Mouse (Mus musculus) inflammation-experienced regulatory T-cells, adult 6 months (primary cell): ENCODE results near the gene P4ha2. TPM values are rescaled to one million over a fixed set of nuclear protein-coding genes. Genes with fewer than 3 reads are reported as not detected.

Source experiments
- ATAC-seq: one replicate; pipeline ENCODE4 v1.8.0; 2017
- polyA plus RNA-seq, 3 experiments: library from polyadenylated mRNA; unstranded; fragments of 100-300 nt; shearing (Covaris generic); gene quantifications; one replicate each; pipeline ENCODE4 v1.2.1; 2017

P4ha2 gene
- polyA plus RNA-seq, 3 experiments from 2014 or later, result not detected

DNA sequence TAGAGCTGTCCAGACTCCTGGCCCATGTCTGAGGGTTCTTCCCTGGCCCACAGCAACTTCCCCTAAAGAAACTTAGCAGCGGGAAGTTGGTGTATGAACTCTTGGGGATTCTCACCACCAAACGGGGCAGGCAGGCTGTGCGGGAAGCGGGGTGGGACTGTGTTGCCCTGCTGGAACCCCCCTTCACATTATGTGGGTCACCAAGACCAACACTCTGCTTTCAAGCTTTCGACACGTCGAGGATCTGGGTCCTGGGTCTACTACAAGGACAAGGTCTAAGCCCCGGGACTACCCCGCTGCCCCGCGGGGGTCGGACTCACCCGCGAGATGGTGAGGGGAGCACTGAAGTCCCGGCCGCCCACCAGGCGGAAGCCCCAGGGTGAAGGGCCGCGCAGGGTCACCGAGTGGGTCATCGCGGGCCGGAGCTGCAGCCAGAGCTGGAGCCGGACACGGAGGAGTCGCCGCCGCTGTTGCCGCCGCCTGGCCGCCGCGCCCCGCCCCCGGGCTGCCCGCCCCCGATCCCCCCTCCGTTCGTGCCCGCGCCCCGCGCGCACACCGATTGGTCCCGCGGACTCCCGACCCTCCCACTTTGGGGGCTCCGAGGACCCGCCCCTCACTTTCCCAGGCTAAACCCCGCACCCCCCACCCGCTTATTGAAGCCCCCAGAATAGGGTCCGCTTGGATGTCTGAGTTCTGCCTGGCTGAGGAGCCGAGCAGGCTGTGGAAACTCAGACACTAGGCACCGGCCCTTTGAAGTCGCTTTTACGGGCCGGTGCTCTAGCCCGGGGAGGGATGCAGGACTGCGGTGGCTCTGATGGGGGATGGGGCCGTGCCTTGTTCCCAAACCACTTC is 31.1 kb upstream of the P4ha2 start, which contains the start of gene Pdlim4:
TSS of gene Pdlim4 (minus strand) at position 495 of the 852 bp plus-strand sequence.
- ATAC-seq, result no peak

DNA sequence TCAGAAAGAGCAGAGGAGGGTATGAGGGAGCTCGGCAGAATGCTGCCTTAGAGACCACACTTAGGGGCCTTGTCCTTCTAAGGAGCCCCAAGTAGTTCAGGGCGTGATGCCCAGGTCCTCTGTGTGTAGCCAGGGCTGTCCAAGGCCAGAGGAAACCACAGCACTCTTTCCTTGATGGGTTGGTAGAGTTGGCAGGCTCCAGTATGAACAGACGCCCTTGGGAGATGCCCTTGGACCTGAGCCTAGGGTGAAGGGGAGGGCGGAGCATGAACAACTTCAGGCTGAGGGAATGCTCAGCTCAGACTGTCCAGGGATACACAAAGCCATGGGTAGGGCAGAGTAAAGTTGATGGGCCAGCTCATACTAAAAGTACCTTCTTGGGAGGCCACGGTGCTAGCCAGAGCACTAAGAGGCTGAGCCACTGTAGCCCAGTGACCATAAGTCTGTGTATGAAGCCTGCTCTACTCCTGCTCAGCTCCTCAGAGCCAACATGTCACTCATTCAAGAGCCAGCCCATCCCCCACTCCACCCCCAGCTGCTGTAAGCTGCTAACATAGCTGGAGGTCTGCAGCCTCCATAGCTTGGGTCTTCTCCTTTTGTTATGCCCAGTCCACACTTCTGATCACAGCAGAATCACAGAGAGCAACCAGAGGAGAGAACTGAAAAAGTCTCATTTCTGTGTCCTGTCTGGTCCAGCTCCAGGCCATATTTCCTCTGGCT is 28.0 kb upstream of the P4ha2 start:
- no peak for ATAC-seq

DNA sequence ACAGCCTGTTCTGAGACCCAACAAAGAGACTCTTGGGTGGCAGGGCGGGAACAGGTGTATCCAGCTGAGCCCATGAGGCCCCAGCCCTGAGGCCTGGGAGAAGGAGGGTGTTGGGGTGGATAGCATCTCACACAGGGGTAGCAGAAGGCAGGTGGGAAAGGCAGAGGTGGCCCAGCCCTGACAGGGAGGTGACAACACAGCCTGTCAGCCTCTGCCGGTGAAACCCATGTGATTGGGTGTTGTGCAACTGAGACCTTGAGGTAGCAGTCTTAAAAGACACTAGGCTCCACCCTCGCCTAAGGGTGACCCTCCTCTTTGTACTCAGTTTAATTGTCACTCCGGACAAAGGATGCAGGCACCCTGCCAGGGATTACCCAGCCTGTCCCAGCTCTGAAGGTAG is 26.6 kb upstream of the P4ha2 start:
- ATAC-seq, result no peak

DNA sequence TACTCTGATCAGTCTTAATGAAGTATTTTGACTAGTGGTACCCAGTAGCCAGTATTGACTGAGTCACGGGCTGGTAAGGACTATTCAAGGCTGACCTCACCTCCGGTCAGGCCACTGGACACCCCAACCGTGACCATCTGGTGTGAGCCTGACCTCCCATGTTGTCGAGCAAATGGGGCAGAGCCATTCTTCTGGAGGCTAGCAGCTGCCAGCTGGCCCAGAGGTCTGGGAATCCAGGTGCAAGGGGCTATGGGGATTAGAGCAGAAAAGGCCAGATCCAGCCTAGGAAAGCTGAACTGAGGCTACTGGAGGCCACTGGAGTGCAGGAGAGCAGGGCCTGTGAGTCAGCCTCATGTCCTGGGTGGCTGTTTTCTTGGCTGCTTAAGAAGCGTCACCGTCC is 24.5 kb upstream of the P4ha2 start:
- no peak for ATAC-seq

DNA sequence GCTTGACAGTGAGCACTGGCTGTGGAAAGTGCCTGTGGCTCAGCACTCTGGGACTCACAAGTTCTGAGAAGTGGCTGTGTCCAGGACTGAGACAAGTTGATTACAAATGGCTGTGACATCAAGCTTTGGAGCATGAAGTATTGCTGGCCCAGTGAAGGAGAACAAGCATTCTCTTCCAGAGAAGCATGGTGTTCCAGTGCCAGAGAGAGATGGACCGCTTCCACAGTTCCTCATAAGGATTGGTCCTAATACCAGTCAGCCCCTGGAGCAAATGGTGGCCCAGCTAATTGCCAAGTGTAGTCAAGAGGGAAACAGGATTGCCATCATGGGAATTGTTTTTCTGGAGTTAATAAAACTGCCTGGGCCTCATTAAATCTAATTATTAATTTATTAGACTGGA is 23.8 kb upstream of the P4ha2 start:
- no peak for ATAC-seq

DNA sequence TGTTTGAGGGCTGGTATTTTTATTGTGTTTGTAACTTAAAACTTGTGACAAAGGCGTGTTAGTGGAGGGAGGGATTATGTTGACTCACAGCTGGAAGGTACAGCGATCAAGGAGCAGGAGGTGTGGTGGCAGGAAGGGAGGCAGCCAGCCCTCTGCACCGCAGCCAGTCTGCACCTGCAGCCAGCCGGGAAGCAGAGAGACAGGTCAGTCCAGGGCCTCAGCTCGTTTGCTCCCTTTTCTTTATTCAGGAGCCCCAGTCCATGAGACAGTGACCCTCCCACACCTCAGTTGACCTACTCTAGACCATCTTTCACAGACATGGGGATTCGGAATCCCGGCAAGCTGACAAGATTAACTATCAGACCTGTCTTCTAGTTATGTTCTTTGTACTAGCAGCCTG is 19.5 kb upstream of the P4ha2 start:
- no peak for ATAC-seq

DNA sequence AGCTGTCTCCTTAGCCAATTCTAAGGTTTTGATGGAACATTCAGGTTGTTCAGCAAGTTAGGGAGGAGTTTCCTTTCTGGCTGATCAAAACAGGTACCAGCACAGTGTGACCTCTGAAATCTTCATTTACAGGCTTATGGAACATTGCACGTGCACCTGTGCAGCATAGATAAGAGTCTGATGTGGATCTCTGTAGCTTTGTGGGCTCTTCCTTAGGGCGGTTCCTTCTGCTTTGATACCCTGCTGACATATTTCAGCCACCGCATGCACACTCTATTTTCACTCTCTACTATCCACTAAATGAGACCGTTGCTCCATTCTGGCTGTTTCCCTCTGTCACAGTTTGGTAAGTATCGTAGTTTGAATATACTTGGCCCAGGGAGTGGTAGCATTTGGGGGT is 17.2 kb upstream of the P4ha2 start:
- no peak for ATAC-seq

DNA sequence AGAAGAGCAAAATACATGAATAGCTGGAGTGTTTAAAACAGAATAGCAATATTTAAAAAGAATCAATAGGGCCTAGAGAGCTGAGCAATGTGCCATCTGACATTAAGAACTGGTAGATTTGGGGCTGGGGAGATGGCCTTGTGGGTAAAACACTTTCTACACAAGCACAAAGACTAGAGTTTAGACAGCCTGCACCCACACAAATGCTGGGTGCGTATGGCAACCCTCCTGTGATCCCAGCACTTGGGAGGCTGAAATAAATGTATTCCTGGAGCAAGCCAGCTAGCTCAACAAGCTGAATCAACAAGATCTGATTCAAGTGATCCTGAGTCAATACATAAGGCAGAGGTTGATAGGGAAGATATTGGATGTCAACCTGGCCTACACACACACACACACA is 14.9 kb upstream of the P4ha2 start:
- no peak for ATAC-seq

DNA sequence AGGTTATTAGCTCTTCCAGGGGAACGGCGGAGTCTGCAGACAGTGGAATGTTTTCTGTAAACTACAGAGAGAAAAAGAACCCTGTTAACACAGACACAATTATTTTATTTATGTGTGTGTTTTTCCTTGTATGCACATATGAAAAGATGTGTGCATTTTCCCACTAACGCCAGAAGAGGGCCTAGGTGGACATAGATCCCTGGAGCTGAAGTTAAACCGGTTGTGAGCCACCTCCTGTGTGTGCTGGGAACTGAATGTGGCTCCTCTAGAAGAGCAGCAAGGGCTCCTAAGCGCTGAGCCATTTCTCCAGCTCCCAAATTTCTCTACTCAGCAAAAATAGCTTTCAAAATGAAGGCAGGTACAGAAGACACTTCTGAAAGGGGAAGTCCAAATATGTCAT is 14.1 kb upstream of the P4ha2 start:
- no peak for ATAC-seq

DNA sequence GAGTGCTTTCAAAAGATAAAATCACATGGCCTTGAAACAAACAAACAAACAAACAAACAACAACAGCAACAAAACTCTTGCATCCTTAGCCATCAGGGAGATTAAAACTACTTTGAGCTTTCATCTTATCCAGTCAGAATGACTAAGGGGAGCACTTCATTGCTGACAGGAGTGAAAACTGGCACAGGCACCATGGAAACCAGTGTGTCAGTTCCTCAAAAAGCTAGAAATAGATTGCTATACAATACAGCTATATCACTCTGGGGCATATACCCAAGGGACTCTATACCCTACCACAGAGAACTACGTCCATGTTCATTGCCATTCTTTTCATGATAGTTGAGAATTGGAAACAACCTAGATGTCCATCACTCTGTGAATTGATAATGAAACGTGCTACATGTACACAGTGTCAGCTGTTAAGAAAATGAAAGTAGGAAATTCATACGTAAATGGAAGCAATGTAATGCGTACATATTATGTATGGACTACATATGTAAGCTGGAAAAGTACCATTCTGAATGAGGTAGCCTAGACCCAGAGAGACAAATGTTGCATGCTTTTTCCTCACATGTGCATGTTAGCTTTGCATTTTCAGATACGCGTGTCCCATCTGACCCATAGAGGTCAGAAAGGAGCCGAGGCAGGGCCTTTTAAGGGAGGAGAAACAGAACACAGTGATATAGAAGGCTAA is 11.5 kb upstream of the P4ha2 start:
- no peak for ATAC-seq

DNA sequence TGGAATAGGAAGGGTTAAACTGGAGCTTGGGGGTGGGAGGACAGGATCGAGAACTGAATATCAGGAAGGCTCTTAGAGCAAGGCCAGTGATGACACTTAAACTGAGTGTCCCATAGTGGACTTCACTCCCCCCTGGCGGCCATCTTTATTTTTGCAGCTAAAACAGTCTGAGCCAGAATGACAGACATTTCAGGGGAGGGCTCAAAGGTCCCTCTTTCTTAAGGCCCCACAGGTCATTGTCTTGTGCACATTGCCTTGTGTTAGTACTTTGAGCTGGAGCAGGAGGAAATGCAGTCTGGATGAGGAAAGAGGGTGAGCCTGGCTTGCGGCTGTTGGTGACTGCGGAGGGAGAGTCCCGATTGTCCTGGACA is 11.0 kb upstream of the P4ha2 start:
- ATAC-seq, result no peak

DNA sequence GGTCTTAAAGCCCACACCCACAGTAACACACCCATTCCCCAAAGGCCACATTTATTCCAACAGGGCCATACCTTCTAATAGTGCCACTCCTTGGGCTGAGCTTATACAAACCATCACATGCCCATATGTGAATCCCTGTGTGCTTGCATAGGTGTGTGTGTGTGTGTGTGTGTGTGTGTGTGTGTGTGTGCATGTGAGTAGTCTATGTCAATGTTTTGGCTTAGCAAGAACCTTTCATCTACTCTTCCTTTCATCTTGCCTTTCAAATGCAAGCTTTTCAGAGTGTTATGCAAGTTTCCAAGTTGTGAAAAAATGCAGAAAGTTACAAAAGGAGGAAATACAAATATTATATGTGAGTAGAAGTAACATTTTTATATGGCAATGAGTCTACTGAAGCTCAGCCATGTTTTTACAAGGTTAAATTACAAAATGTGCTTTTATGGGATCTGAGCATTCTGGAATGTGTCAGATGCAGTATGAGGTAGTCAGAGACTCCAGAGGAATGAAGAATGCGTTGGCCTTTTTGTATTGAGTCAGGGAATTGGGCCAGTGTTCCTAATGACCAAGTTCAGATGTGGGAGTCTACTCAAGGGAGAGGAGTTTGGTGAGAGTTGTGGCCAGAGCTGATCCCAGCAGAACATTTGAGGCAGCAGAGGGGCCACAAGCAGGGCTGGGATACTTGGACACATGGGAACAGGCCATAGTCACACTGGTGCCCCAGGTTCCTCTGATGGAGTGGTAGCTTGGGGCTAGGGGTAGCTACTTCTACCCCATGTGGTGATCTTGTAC is 9.6 kb upstream of the P4ha2 start:
- ATAC-seq, result no peak

DNA sequence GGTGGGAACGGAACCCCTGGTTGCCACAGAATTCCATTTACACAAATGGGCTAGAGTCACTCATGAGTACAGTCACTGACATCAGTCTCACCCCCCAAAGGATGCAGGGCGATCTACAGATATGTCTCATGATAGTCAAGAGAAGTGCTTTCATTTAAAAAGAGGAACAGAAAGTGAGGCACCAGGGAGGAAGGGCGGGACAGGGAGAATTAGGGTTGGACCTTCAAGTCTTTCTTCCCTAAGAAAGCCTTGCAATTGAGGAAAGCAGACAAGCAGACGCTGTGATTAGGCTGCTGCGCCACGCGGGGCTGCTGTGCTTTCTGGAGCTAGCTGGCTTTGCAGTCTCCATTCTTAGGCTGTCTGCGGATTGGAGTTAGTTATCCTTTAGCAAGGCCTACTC is 8.2 kb upstream of the P4ha2 start:
- ATAC-seq, result no peak

DNA sequence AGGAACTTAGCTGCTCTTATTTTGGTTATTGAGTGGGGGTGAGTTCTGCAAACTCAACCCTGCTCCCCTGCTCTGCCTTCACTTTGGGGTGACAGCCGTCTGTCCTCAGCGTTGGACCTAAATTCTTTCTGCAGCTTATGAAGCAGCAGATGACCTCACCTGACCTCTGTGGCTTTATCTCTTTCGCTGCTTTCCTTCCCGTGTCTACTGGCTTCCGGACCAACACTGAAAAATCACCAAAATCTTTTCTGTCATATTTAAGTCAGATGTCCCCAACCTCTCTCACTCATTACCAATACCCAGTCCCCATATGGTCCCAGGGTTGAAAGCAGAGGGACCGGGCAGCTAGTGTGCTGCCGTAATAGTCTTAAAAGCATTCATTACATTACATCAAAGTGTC is 7.7 kb upstream of the P4ha2 start:
- ATAC-seq, result no peak

DNA sequence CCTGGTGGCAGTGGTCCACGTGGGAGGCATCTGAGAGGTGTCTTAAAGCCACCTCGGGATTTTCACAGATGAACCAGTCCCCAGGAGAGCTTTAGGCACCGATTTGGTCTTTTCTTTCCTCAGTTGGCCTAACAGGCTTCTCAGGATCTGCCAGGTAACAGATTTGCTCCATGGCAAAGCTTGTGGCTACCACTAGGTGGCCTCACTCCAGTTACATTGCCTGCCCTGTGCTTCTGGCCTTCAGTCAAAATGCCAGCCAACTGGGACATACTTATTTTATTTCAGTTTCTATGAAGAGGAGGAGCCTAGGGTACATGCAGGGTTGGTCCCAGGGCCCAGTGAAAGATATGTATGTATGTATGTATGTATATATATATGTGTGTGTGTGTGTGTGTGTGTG is 6.9 kb upstream of the P4ha2 start:
- no peak for ATAC-seq

DNA sequence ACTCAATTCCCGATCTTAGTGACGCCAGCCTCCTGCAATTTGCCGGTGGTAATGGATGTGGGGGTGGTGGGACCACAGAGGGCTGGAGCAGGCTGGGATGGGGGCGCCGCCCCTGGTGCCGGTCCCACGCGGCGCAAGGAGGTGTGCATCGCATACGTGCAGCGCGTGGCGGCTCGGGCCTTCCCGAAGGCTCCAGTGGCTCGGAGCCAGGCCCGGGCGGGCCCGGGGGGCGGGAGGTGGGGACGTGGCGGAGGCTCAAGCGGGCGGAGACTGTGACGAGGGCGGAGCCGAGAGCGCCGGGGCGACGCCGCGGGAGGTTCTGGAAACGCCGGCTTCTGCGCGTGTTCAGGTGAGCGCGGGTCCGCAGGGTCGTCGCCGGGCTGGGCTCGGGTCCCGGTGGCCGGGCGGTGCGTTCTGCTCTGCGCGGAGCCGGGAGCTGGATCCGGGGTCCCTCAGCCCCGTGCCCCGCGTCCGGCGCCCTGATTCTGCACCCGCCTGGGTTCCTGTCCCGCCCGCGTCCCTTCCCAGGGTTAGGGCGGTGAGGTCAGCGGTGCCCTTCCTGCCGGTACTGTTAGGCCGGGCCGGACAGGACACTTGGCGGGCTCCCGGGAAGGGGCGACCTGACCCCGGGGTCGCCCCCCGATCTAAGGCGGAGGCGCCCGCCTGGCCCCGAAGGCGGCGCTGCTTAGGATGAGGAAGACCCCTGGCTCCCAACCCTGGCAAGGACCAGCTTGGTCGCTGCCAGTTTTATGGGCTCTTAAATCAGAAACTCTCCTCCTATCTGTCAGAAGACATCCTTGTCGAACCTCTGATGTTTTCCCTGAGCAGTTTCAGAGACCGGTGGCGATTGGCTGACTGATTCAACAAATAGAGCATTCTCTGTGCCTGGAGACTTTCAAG is 1.0 kb downstream of the P4ha2 start:
- ATAC-seq, result no peak

DNA sequence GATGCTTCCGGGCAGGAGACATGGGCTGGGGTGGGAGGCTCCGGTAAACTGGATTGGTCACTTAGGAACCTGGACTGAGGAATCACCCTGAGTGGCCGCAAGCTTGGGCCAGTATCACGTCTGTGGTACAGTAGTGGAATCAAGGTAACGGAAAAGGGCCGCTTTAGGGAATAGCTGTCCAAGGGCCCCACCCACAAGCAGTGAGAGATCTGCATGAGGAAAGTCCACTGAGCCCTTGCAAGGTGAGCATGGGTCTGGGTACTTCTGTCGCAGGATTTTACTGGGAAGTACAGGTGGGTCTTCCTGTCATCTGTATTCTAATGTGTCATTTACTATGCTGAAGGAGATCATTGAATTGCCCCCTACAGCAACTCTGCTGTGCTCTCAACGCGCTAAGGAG is 1.8 kb downstream of the P4ha2 start:
- ATAC-seq, result no peak

DNA sequence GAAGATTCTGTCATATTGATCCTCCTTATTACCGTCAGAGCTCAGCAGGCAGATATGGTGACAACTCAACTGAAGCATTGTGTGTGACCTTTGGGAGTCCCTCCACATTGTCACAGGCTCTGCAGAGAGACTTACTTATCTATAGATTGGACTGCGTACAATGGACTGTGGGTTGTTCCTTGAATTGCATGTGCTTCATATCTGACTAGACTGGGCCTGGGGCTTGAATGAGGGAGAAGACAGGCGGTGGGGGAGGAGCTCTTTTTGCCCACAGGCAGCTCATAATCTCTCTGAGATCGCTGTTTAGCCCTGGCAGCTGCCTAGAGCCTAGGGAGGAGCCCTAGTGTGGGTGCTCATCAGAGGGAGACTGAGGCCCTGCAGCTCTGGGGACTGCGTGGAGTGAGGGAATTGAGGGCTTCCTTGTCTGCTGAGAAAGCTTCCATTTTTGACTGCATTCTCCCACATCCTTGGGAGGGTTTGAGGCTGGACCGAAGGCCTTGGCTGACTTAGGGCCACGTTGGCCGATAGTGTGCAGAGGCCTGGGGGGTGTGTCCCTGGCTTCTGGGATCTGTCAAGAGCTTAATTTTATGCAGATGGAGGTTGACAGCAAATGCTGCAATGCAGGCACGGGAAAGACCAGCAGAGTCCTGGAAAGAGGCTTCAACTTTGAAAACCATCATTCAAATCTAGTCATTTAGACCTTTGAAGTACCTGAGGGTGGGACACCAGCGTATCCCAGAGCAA is 3.0 kb downstream of the P4ha2 start:
- no peak for ATAC-seq

DNA sequence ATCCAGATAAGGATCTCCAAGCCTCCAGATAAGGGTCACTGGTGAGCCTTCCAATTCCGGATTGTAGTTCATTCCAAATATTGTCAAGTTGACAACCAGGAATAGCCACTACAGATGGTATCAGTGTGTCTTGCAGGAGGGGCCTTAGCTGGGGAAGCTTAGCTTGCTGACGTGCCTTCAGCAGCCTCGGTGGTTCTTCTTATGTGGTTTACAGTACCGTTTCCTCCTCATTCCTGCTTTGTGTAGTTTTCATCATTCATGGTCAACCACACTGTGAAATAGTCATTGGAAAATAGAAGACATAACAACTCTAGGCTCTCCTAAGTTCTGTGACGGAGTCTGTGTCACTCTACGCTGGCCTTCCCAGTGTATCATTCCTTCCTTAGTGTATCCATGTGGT is 5.1 kb downstream of the P4ha2 start:
- ATAC-seq, result no peak

DNA sequence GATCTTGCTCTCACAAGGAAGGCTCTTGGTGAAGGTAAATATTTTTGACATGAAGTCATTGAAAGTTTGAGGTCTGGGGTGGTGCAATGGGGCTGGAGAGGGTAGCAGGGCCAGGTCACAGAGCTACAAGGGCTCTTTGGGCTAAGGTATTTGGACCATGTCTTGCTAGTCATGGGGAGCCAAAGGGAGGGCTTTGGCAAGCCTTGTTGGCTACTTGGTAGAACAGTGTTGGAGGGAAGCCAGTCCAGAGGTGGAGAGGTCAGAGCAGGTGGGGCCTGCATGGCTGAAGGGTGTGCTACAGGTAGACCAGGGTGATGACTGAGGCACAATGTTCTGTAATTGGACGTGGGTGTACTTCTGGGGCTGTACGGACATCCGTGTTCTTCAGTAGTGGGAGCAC is 6.8 kb downstream of the P4ha2 start:
- no peak for ATAC-seq

DNA sequence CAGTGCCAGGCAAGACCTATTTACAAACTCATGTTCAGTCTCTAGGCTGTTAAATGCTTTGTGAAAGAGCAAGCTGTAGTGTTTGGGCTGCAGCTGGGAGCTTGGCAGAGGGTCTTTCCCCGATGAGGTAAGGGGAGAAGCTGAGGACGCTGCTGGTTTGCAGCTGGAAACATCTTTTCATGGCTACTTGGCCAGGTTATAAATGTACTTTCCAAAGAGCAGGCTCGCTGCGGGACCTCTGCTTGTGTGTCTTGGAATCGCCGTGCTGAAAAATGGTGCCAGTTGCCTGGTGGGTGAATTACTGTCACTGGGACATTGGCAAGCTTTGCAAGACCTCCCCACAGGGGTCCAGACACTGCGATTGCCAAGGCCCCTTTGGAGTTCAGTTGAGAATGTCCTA is 7.3 kb downstream of the P4ha2 start:
- no peak for ATAC-seq
